Mouse (Mus musculus): ENCODE measurements around the gene Tal1.

- TF ChIP-seq CTCF (IDR thresholded peaks at IDR 0.05), result no peak
- peak; percentile 19; the same call in 1 of the 2 replicates for TF ChIP-seq EP300 (IDR thresholded peaks at IDR 0.05)
These were observed 871 bp downstream of the Tal1 start for GRCm38 (mm10) chr4:115056921-115057673.
